Mouse (Mus musculus) macrophage (primary cell): Measurements from ENCODE around the gene Entpd7. TPM values are rescaled to one million over a fixed set of nuclear protein-coding genes. Genes with fewer than 3 reads are reported as not detected.

ENCODE experiments used
- H3K27ac ChIP-seq: fragments of 350-480 bp; formaldehyde crosslinking; 2 replicates; pipeline ENCODE4 v1.9.0; 2021
- H3K36me3 ChIP-seq: fragments of 350-480 bp; formaldehyde crosslinking; 2 replicates; pipeline ENCODE4 v1.9.0; 2021; ENCODE audit errors: inconsistent target
- H3K4me3 ChIP-seq: fragments of 350-480 bp; formaldehyde crosslinking; 2 replicates; pipeline ENCODE4 v1.9.0; 2021; ENCODE audit errors: inconsistent target
- H3K79me2 ChIP-seq: fragments of 350-480 bp; formaldehyde crosslinking; 2 replicates; pipeline ENCODE4 v1.9.0; 2021; ENCODE audit errors: inconsistent target
- WGBS: methylation state at CpG from one replicate; pipeline ENCODE4 v1.1.7; 2026; ENCODE audit warnings: inconsistent platforms; ENCODE audit not compliant: missing documents; 5-methylcytosine and 5-hydroxymethylcytosine counted together
- polyA plus RNA-seq: library from polyadenylated mRNA; stranded (reverse); fragments of 250-400 nt; gene quantifications from 3 replicates; pipeline ENCODE4 v1.2.4, GENCODE M21; 2018; ENCODE audit warnings: inconsistent platforms

Entpd7 gene
- polyA plus RNA-seq, 1 experiment from 2014 or later, result 11.2 TPM

GRCm38 (mm10) chr19:43760504-43760903 is 71.0 kb downstream of the Entpd7 start:
- 34% methylated on average over 6 of the region's 6 CpGs for WGBS
- Histone ChIP-seq H3K27ac (no peak overlapping the region), H3K79me2 (no peaks in the 10 kb centered on the region), H3K36me3 (peaks cover 36% of the 10 kb centered on the region; the same call in 1 of the 2 replicates), H3K4me3 (no peak overlapping the region)

- H3K27ac ChIP-seq, result no peak overlapping the region
- H3K36me3 ChIP-seq, result peaks cover 33% of the 10 kb centered on the region; the same call in 1 of the 2 replicates
- no peaks in the 10 kb centered on the region for H3K79me2 ChIP-seq
- no peak overlapping the region for H3K4me3 ChIP-seq
Measured at GRCm38 (mm10) chr19:43761543-43762256, 72.2 kb downstream of the Entpd7 start.

- H3K79me2 ChIP-seq, result no peaks in the 10 kb centered on the region
- no peak overlapping the region for H3K4me3 ChIP-seq
- 85% methylated on average over 2 of the region's 2 CpGs for WGBS
- peaks cover 38% of the 10 kb centered on the region; the same call in 1 of the 2 replicates for H3K36me3 ChIP-seq
- no peak overlapping the region for H3K27ac ChIP-seq
Measured at GRCm38 (mm10) chr19:43762410-43762809, 72.9 kb downstream of the Entpd7 start.

- H3K27ac ChIP-seq, result no peak overlapping the region
- 95% methylated on average over 5 of the region's 5 CpGs for WGBS
- peaks cover 38% of the 10 kb centered on the region; the same call in 1 of the 2 replicates for H3K36me3 ChIP-seq
- no peak overlapping the region for H3K4me3 ChIP-seq
- H3K79me2 ChIP-seq, result no peaks in the 10 kb centered on the region
Measured at GRCm38 (mm10) chr19:43766451-43766850, 77.0 kb downstream of the Entpd7 start.

- no peak overlapping the region for H3K27ac ChIP-seq
- H3K79me2 ChIP-seq, result no peaks in the 10 kb centered on the region
- 93% methylated on average over 9 of the region's 9 CpGs for WGBS
- H3K36me3 ChIP-seq, result peaks cover 38% of the 10 kb centered on the region; the same call in 1 of the 2 replicates
- H3K4me3 ChIP-seq, result no peak overlapping the region
Measured at GRCm38 (mm10) chr19:43767549-43768322, 78.3 kb downstream of the Entpd7 start.

- no peak overlapping the region for H3K27ac ChIP-seq
- no peaks in the 10 kb centered on the region for H3K79me2 ChIP-seq
- WGBS, result 92% methylated on average over 5 of the region's 5 CpGs
- H3K36me3 ChIP-seq, result peaks cover 30% of the 10 kb centered on the region; the same call in 1 of the 2 replicates
- H3K4me3 ChIP-seq, result no peak overlapping the region
Measured at GRCm38 (mm10) chr19:43769366-43769960, 80.0 kb downstream of the Entpd7 start.

GRCm38 (mm10) chr19:43770584-43770983 is 81.1 kb downstream of the Entpd7 start:
- peaks cover 27% of the 10 kb centered on the region; the same call in 1 of the 2 replicates for H3K36me3 ChIP-seq
- H3K79me2 ChIP-seq, result no peaks in the 10 kb centered on the region

GRCm38 (mm10) chr19:43771499-43771969 is 82.1 kb downstream of the Entpd7 start:
- WGBS, result 8% methylated on average over 5 of the region's 5 CpGs
- no peaks in the 10 kb centered on the region for H3K79me2 ChIP-seq
- H3K36me3 ChIP-seq, result peaks cover 27% of the 10 kb centered on the region; the same call in 1 of the 2 replicates
- peak overlapping the region; percentile 28 for H3K27ac ChIP-seq
- no peak overlapping the region for H3K4me3 ChIP-seq

More at GRCm38 (mm10) chr19:43770584-43770983, 81.1 kb downstream of the Entpd7 start:
- Histone ChIP-seq H3K27ac (no peak overlapping the region), H3K4me3 (no peak overlapping the region)
- 3% methylated on average over 4 of the region's 4 CpGs for WGBS

- Histone ChIP-seq H3K27ac (no peak overlapping the region), H3K4me3 (no peak overlapping the region), H3K79me2 (no peaks in the 10 kb centered on the region), H3K36me3 (peaks cover 21% of the 10 kb centered on the region; the same call in 1 of the 2 replicates)
- WGBS, result 81% methylated on average over 6 of the region's 6 CpGs
Measured at GRCm38 (mm10) chr19:43772311-43772710, 82.8 kb downstream of the Entpd7 start.

GRCm38 (mm10) chr19:43775433-43775832 is 86.0 kb downstream of the Entpd7 start:
- 94% methylated on average over 10 of the region's 10 CpGs for WGBS
- H3K4me3 ChIP-seq, result no peak overlapping the region
- no peaks in the 10 kb centered on the region for H3K36me3 ChIP-seq
- no peaks in the 10 kb centered on the region for H3K79me2 ChIP-seq
- H3K27ac ChIP-seq, result no peak overlapping the region

- H3K27ac ChIP-seq, result no peak overlapping the region
- H3K79me2 ChIP-seq, result no peaks in the 10 kb centered on the region
- 94% methylated on average over 4 of the region's 4 CpGs for WGBS
- no peak overlapping the region for H3K4me3 ChIP-seq
- no peaks in the 10 kb centered on the region for H3K36me3 ChIP-seq
Measured at GRCm38 (mm10) chr19:43776561-43776960, 87.1 kb downstream of the Entpd7 start.

GRCm38 (mm10) chr19:43777308-43777707 is 87.8 kb downstream of the Entpd7 start:
- 79% methylated on average over 2 of the region's 2 CpGs for WGBS
- Histone ChIP-seq H3K4me3 (no peak overlapping the region), H3K27ac (no peak overlapping the region), H3K79me2 (no peaks in the 10 kb centered on the region), H3K36me3 (no peaks in the 10 kb centered on the region)

- no peaks in the 10 kb centered on the region for H3K79me2 ChIP-seq
- no peak overlapping the region for H3K27ac ChIP-seq
- H3K36me3 ChIP-seq, result no peaks in the 10 kb centered on the region
- no peak overlapping the region for H3K4me3 ChIP-seq
- WGBS, result 45% methylated on average over 5 of the region's 5 CpGs
Measured at GRCm38 (mm10) chr19:43780391-43780790, 90.9 kb downstream of the Entpd7 start.

- H3K79me2 ChIP-seq, result no peaks in the 10 kb centered on the region
- H3K36me3 ChIP-seq, result no peaks in the 10 kb centered on the region
- no peak within 1 kb of the TSS for H3K4me3 ChIP-seq
- H3K27ac ChIP-seq, result no peak within 1 kb of the TSS
- 95% methylated on average over 3 of the region's 3 CpGs for WGBS
Measured at GRCm38 (mm10) chr19:43781980-43782379, 92.5 kb downstream of the Entpd7 start, which contains the start of gene Abcc2. Gene Abcc2 (plus strand): TSS chr19:43782192.
